Mouse (Mus musculus) bone marrow macrophage, adult 2 months (primary cell): Measurements from ENCODE around the gene Pno1.

Experiments
- CTCF ChIP-seq: IDR thresholded peaks from 2 replicates; pipeline ENCODE4 v1.5.1; 2012; ENCODE audit warnings: low read depth, mild to moderate bottlenecking, low read length, moderate library complexity
- POLR2A ChIP-seq: IDR thresholded peaks from 2 replicates; pipeline ENCODE4 v1.6.1; 2012; ENCODE audit warnings: mild to moderate bottlenecking, low read depth, low read length, borderline replicate concordance

DNA sequence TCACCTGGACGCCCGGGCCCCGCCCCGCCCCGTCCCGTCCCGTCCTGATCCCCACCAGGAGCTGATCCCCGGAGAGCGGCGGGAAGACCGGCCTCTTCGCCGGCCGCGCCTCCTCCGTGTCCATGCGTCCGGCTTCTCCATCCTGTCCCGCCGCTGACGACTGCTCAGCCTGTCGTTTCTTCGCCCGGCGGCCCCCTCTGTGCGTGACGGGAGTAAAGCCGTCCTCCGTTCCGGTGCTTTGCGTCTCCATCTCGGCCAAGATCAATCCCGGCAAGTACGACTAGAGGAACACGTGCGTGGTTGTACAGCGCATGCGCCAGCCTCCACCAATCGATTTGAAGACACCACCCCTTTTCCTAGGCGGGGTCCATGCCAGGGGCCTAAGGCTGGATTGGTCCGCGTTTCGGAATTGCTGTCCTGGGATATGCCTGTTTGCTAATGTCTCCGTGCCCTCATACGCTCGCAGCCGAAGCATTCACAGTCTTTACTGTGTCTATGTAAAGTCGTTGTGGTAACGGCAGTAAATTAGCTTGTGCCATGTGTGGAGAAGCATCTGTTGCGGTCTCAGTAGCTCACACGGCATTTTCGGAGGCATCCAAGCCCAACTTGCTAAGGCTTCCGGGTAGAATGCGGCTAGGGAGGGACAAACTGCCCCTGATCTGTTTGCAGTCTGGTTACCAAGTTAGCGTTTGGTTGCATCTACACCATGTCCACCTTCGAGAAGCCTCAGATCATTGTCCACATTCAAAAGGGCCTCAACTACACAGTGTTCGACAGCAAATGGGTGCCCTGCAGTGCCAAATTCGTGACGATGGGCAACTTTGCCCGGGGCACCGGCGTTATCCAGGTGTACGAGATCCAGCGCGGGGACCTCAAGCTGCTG lies at the start of gene Pno1:
- TF ChIP-seq CTCF (no peak), POLR2A (no peak)
